Mouse (Mus musculus) monocyte, adult 2 months (primary cell): Measurements from ENCODE around the gene Qtrt1.
"Not testable (repeated sequence)": the region's sequence is repeated elsewhere in the genome, so short reads cannot be mapped to it uniquely, and the experiment has no call there.

Experiments used
- DNase-seq, 2 experiments: peaks; one replicate each; pipeline ENCODE4 v3.0.0; 2022; ENCODE audit warnings: low spot score in 2 of 2, low read depth in 1 of 2

Gene Qtrt1

GRCm38 (mm10) chr9:21450270-21450669 is 38.6 kb downstream of the Qtrt1 start:
- DNase-seq = no peak

GRCm38 (mm10) chr9:21451391-21451790 is 39.8 kb downstream of the Qtrt1 start:
- DNase-seq = no peak

- DNase-seq = no peak
Observed at GRCm38 (mm10) chr9:21451870-21452269, 40.2 kb downstream of the Qtrt1 start.

GRCm38 (mm10) chr9:21453003-21453402 is 41.4 kb downstream of the Qtrt1 start:
- DNase-seq = peak in 1 of 2 experiments; percentile 39

- DNase-seq = no peak
Observed at GRCm38 (mm10) chr9:21453459-21453858, 41.8 kb downstream of the Qtrt1 start.

- no peak for DNase-seq
Observed at GRCm38 (mm10) chr9:21454556-21454955, 42.9 kb downstream of the Qtrt1 start.

- DNase-seq = no peak
Observed at GRCm38 (mm10) chr9:21455103-21455770, 43.6 kb downstream of the Qtrt1 start.

GRCm38 (mm10) chr9:21456246-21456929 is 44.8 kb downstream of the Qtrt1 start:
- no peak for DNase-seq

GRCm38 (mm10) chr9:21456930-21457634 is 45.4 kb downstream of the Qtrt1 start:
- no peak for DNase-seq

- no peak for DNase-seq
Observed at GRCm38 (mm10) chr9:21458821-21459220, 47.2 kb downstream of the Qtrt1 start.

GRCm38 (mm10) chr9:21460400-21460940 is 48.8 kb downstream of the Qtrt1 start:
- DNase-seq = no peak

GRCm38 (mm10) chr9:21463138-21463590 is 51.5 kb downstream of the Qtrt1 start:
- DNase-seq = no peak

- DNase-seq = no peak
Observed at GRCm38 (mm10) chr9:21463766-21464564, 52.3 kb downstream of the Qtrt1 start.

- not testable (repeated sequence) for DNase-seq
Observed at GRCm38 (mm10) chr9:21464565-21464928, 52.9 kb downstream of the Qtrt1 start.

GRCm38 (mm10) chr9:21469032-21470024 is 57.7 kb downstream of the Qtrt1 start:
- peak in 1 of 2 experiments; percentile 46 for DNase-seq
